Mouse (Mus musculus) midbrain, embryonic 13.5 days (tissue): ENCODE data around the gene Smc6. TPM values are rescaled to one million over a fixed set of nuclear protein-coding genes. Genes with fewer than 3 reads are reported as not detected.

Experiments
- ATAC-seq: fragments of 200-750 bp; cut with Nextera tagmentation; 2 replicates; pipeline ENCODE4 v1.8.0; 2017; ENCODE audit warnings: mild to moderate bottlenecking, moderate TSS enrichment, moderate library complexity
- H3K27ac ChIP-seq: fragments of 300-500 bp; sonication (generic); 2 replicates; pipeline ENCODE4 v1.5.1; 2015; ENCODE audit warnings: inconsistent platforms, mild to moderate bottlenecking, moderate library complexity
- H3K27me3 ChIP-seq: fragments of 300-500 bp; sonication (generic); 2 replicates; pipeline ENCODE4 v1.6.1; 2015; ENCODE audit warnings: mild to moderate bottlenecking, inconsistent platforms
- H3K36me3 ChIP-seq: fragments of 300-500 bp; sonication (generic); 2 replicates; pipeline ENCODE4 v1.6.1; 2015; ENCODE audit warnings: mild to moderate bottlenecking, inconsistent platforms
- H3K4me1 ChIP-seq: fragments of 300-500 bp; sonication (generic); replicated peaks from 2 replicates; pipeline ENCODE4 v1.6.1; 2015; ENCODE audit warnings: inconsistent platforms
- H3K4me2 ChIP-seq: fragments of 300-500 bp; sonication (generic); replicated peaks from 2 replicates; pipeline ENCODE4 v1.6.1; 2015; ENCODE audit warnings: moderate library complexity, mild to moderate bottlenecking, inconsistent platforms
- H3K4me3 ChIP-seq: fragments of 300-500 bp; sonication (generic); replicated peaks from 2 replicates; pipeline ENCODE4 v1.5.1; 2015; ENCODE audit warnings: mild to moderate bottlenecking, inconsistent platforms
- H3K9ac ChIP-seq: fragments of 300-500 bp; sonication (generic); replicated peaks from 2 replicates; pipeline ENCODE4 v1.6.1; 2015; ENCODE audit warnings: mild to moderate bottlenecking, inconsistent platforms
- H3K9me3 ChIP-seq: fragments of 300-500 bp; sonication (generic); 2 replicates; pipeline ENCODE4 v1.6.1; 2016; ENCODE audit warnings: mild to moderate bottlenecking, inconsistent platforms
- WGBS: fragments of 180-500 bp; shearing (Covaris S2); methylation state at CpG from one replicate; pipeline ENCODE4 v1.1.7; 2015; 5-methylcytosine and 5-hydroxymethylcytosine counted together
- polyA plus RNA-seq: library from polyadenylated mRNA; unstranded; fragments of >200 nt; fragmentation: Nextera tagmentation; extraction: Ambion mirVana; gene quantifications from 2 replicates; pipeline ENCODE4 v1.2.1, GENCODE M21; 2015

Smc6 gene
- polyA plus RNA-seq, 1 experiment from 2014 or later = 126 TPM

GRCm38 (mm10) chr12:11247460-11247859 is 18.2 kb upstream of the Smc6 start:
- no peak overlapping the region for H3K9ac ChIP-seq
- no peaks in the 10 kb centered on the region for H3K4me1 ChIP-seq
- ATAC-seq = no peak
- H3K4me2 ChIP-seq = no peak overlapping the region
- no peak overlapping the region for H3K4me3 ChIP-seq
- peaks cover 9% of the 10 kb centered on the region; the same call in 1 of the 2 replicates for H3K36me3 ChIP-seq
- H3K27ac ChIP-seq = no peak overlapping the region
- 100% methylated on average over 1 of the region's 1 CpGs for WGBS
- H3K9me3 ChIP-seq = no peaks in the 10 kb centered on the region
- H3K27me3 ChIP-seq = no peaks in the 10 kb centered on the region

- Histone ChIP-seq H3K9ac (no peak overlapping the region), H3K4me2 (no peak overlapping the region), H3K27me3 (no peaks in the 10 kb centered on the region), H3K9me3 (no peaks in the 10 kb centered on the region), H3K27ac (no peak overlapping the region), H3K36me3 (peaks cover 5% of the 10 kb centered on the region; the same call in 1 of the 2 replicates), H3K4me1 (no peaks in the 10 kb centered on the region), H3K4me3 (no peak overlapping the region)
- WGBS = 90% methylated on average over 3 of the region's 3 CpGs
- no peak for ATAC-seq
Measured at GRCm38 (mm10) chr12:11250322-11250721, 15.4 kb upstream of the Smc6 start.

- Histone ChIP-seq H3K4me1 (peaks cover 38% of the 10 kb centered on the region), H3K27ac (no peak overlapping the region), H3K4me2 (peak overlapping the region; percentile 95), H3K27me3 (no peaks in the 10 kb centered on the region), H3K36me3 (no peaks in the 10 kb centered on the region), H3K9ac (peak overlapping the region; percentile 92), H3K4me3 (peak overlapping the region; percentile 91), H3K9me3 (no peaks in the 10 kb centered on the region)
- WGBS = 6% methylated on average over 13 of the region's 13 CpGs
- no peak for ATAC-seq
Measured at GRCm38 (mm10) chr12:11264895-11265294, 791 bp upstream of the Smc6 start.

GRCm38 (mm10) chr12:11266282-11266985 is 748 bp downstream of the Smc6 start:
- H3K9ac ChIP-seq = peak overlapping the region; percentile 92
- H3K27me3 ChIP-seq = no peaks in the 10 kb centered on the region
- peak overlapping the region; percentile 92 for H3K27ac ChIP-seq
- H3K9me3 ChIP-seq = no peaks in the 10 kb centered on the region
- peak overlapping the region; percentile 91 for H3K4me3 ChIP-seq
- H3K4me1 ChIP-seq = peaks cover 38% of the 10 kb centered on the region
- H3K36me3 ChIP-seq = no peaks in the 10 kb centered on the region
- WGBS = under 1% methylated on average over 51 of the region's 51 CpGs
- ATAC-seq = no peak; the same call in 1 of the 2 replicates
- H3K4me2 ChIP-seq = peak overlapping the region; percentile 74

GRCm38 (mm10) chr12:11267030-11267429 is 1.3 kb downstream of the Smc6 start:
- Histone ChIP-seq H3K27ac (no peak overlapping the region), H3K9me3 (no peaks in the 10 kb centered on the region), H3K27me3 (no peaks in the 10 kb centered on the region), H3K36me3 (no peaks in the 10 kb centered on the region), H3K4me3 (peak overlapping the region; percentile 91), H3K4me2 (peak overlapping the region; percentile 74), H3K4me1 (peaks cover 38% of the 10 kb centered on the region), H3K9ac (peak overlapping the region; percentile 92)
- no peak for ATAC-seq
- 2% methylated on average over 4 of the region's 4 CpGs for WGBS

GRCm38 (mm10) chr12:11272568-11272967 is 6.9 kb downstream of the Smc6 start:
- 90% methylated on average over 4 of the region's 4 CpGs for WGBS

GRCm38 (mm10) chr12:11273185-11273584 is 7.5 kb downstream of the Smc6 start:
- Histone ChIP-seq H3K9ac (no peak overlapping the region), H3K4me2 (no peak overlapping the region), H3K9me3 (no peaks in the 10 kb centered on the region), H3K27ac (no peak overlapping the region), H3K4me1 (peaks cover 11% of the 10 kb centered on the region), H3K36me3 (peaks cover 25% of the 10 kb centered on the region), H3K27me3 (no peaks in the 10 kb centered on the region), H3K4me3 (no peak overlapping the region)
- WGBS = 89% methylated on average over 1 of the region's 1 CpGs
- ATAC-seq = no peak

More at GRCm38 (mm10) chr12:11272568-11272967, 6.9 kb downstream of the Smc6 start:
- Histone ChIP-seq H3K4me2 (no peak overlapping the region), H3K4me3 (no peak overlapping the region), H3K4me1 (peaks cover 17% of the 10 kb centered on the region), H3K27ac (no peak overlapping the region), H3K27me3 (no peaks in the 10 kb centered on the region), H3K9me3 (no peaks in the 10 kb centered on the region), H3K36me3 (peaks cover 21% of the 10 kb centered on the region), H3K9ac (no peak overlapping the region)
- ATAC-seq = no peak

- no peaks in the 10 kb centered on the region for H3K4me1 ChIP-seq
- H3K27me3 ChIP-seq = no peaks in the 10 kb centered on the region
- no peaks in the 10 kb centered on the region for H3K9me3 ChIP-seq
- whole genome bisulfite sequencing = 98% methylated on average over 2 of the region's 2 CpGs
- no peak overlapping the region for H3K4me2 ChIP-seq
- no peak overlapping the region for H3K4me3 ChIP-seq
- peaks cover 51% of the 10 kb centered on the region for H3K36me3 ChIP-seq
- no peak for ATAC-seq
- no peak overlapping the region for H3K9ac ChIP-seq
- no peak overlapping the region for H3K27ac ChIP-seq
Measured at GRCm38 (mm10) chr12:11276632-11277031, 10.9 kb downstream of the Smc6 start.

GRCm38 (mm10) chr12:11277207-11277606 is 11.5 kb downstream of the Smc6 start:
- no peak for ATAC-seq
- Histone ChIP-seq H3K27me3 (no peaks in the 10 kb centered on the region), H3K9me3 (no peaks in the 10 kb centered on the region), H3K4me3 (no peak overlapping the region), H3K9ac (no peak overlapping the region), H3K27ac (no peak overlapping the region), H3K4me1 (no peaks in the 10 kb centered on the region), H3K36me3 (peaks cover 54% of the 10 kb centered on the region), H3K4me2 (no peak overlapping the region)
- WGBS = 94% methylated on average over 6 of the region's 6 CpGs

- Histone ChIP-seq H3K27me3 (no peaks in the 10 kb centered on the region), H3K4me1 (no peaks in the 10 kb centered on the region), H3K27ac (no peak overlapping the region), H3K9ac (no peak overlapping the region), H3K4me3 (no peak overlapping the region), H3K4me2 (no peak overlapping the region), H3K36me3 (peaks cover 51% of the 10 kb centered on the region), H3K9me3 (no peaks in the 10 kb centered on the region)
- no peak for ATAC-seq
- 91% methylated on average over 3 of the region's 3 CpGs for WGBS
Measured at GRCm38 (mm10) chr12:11279886-11280285, 14.2 kb downstream of the Smc6 start.

GRCm38 (mm10) chr12:11281584-11281983 is 15.9 kb downstream of the Smc6 start:
- Histone ChIP-seq H3K36me3 (peaks cover 60% of the 10 kb centered on the region), H3K27ac (no peak overlapping the region), H3K4me3 (no peak overlapping the region), H3K4me1 (no peaks in the 10 kb centered on the region), H3K9me3 (no peaks in the 10 kb centered on the region), H3K9ac (no peak overlapping the region), H3K27me3 (no peaks in the 10 kb centered on the region), H3K4me2 (no peak overlapping the region)
- WGBS = 92% methylated on average over 2 of the region's 2 CpGs
- no peak for ATAC-seq

- ATAC-seq = no peak
- no peak overlapping the region for H3K9ac ChIP-seq
- H3K4me2 ChIP-seq = no peak overlapping the region
- no peak overlapping the region for H3K4me3 ChIP-seq
- 96% methylated on average over 2 of the region's 2 CpGs for WGBS
- no peaks in the 10 kb centered on the region for H3K9me3 ChIP-seq
- H3K4me1 ChIP-seq = no peaks in the 10 kb centered on the region
- H3K27me3 ChIP-seq = no peaks in the 10 kb centered on the region
- peaks cover 47% of the 10 kb centered on the region for H3K36me3 ChIP-seq
- H3K27ac ChIP-seq = no peak overlapping the region
Measured at GRCm38 (mm10) chr12:11286382-11286781, 20.7 kb downstream of the Smc6 start.

GRCm38 (mm10) chr12:11300858-11301257 is 35.2 kb downstream of the Smc6 start:
- Histone ChIP-seq H3K4me1 (no peaks in the 10 kb centered on the region), H3K27me3 (no peaks in the 10 kb centered on the region), H3K27ac (no peak overlapping the region), H3K36me3 (peaks cover 63% of the 10 kb centered on the region), H3K9ac (no peak overlapping the region), H3K9me3 (no peaks in the 10 kb centered on the region), H3K4me2 (no peak overlapping the region), H3K4me3 (no peak overlapping the region)
- WGBS = 98% methylated on average over 1 of the region's 1 CpGs
- no peak for ATAC-seq
